Mouse (Mus musculus): ENCODE results near the gene Kmt2a. TPM values are rescaled to one million over a fixed set of nuclear protein-coding genes. Genes with fewer than 3 reads are reported as not detected.

The Kmt2a gene
- polyA plus RNA-seq, 1 experiment from 2014 or later: 23.2 TPM

- no peak overlapping the region for H3K9ac ChIP-seq
- H3K9me3 ChIP-seq: no peaks in the 10 kb centered on the region
- ATAC-seq (ENCODE audit: low FRiP score, low read depth): no peak
- no peak overlapping the region for H3K4me2 ChIP-seq
- no peak overlapping the region for H3K27ac ChIP-seq (replicated peaks)
- no peak overlapping the region for H3K4me3 ChIP-seq
- 89% methylated on average over 3 of the region's 3 CpGs for WGBS
- no peaks in the 10 kb centered on the region for H3K4me1 ChIP-seq (replicated peaks)
- H3K27me3 ChIP-seq: no peaks in the 10 kb centered on the region
- H3K36me3 ChIP-seq: no peaks in the 10 kb centered on the region
Observed at GRCm38 (mm10) chr9:44899716-44900115, 18.6 kb upstream of the Kmt2a start.

- no peak overlapping the region for H3K4me3 ChIP-seq
- no peak overlapping the region for H3K27ac ChIP-seq (replicated peaks)
- WGBS: 62% methylated on average over 4 of the region's 4 CpGs
- H3K9ac ChIP-seq: no peak overlapping the region
- no peak overlapping the region for H3K4me2 ChIP-seq
- H3K36me3 ChIP-seq: no peaks in the 10 kb centered on the region
- H3K9me3 ChIP-seq: no peaks in the 10 kb centered on the region
- no peak for ATAC-seq (ENCODE audit: low FRiP score, low read depth)
- no peaks in the 10 kb centered on the region for H3K4me1 ChIP-seq (replicated peaks)
- H3K27me3 ChIP-seq: no peaks in the 10 kb centered on the region
Observed at GRCm38 (mm10) chr9:44897024-44897423, 15.9 kb upstream of the Kmt2a start.

- Histone ChIP-seq H3K27ac (replicated peaks) (no peak overlapping the region), H3K9me3 (no peaks in the 10 kb centered on the region), H3K4me3 (no peak overlapping the region), H3K4me1 (replicated peaks) (no peaks in the 10 kb centered on the region), H3K36me3 (no peaks in the 10 kb centered on the region), H3K27me3 (no peaks in the 10 kb centered on the region; the same call in 1 of the 2 replicates), H3K9ac (no peak overlapping the region), H3K4me2 (no peak overlapping the region)
- 72% methylated on average over 3 of the region's 3 CpGs for WGBS
- ATAC-seq (ENCODE audit: low FRiP score, low read depth): no peak
Observed at GRCm38 (mm10) chr9:44892664-44893063, 11.6 kb upstream of the Kmt2a start.

- Histone ChIP-seq H3K9me3 (no peaks in the 10 kb centered on the region), H3K4me3 (no peak overlapping the region), H3K36me3 (no peaks in the 10 kb centered on the region), H3K4me2 (no peak overlapping the region), H3K27me3 (no peaks in the 10 kb centered on the region; the same call in 1 of the 2 replicates), H3K9ac (no peak overlapping the region), H3K27ac (replicated peaks) (no peak overlapping the region), H3K4me1 (replicated peaks) (no peaks in the 10 kb centered on the region)
- WGBS: 84% methylated on average over 6 of the region's 6 CpGs
- ATAC-seq (ENCODE audit: low FRiP score, low read depth): no peak
Observed at GRCm38 (mm10) chr9:44891210-44891609, 10.1 kb upstream of the Kmt2a start.

GRCm38 (mm10) chr9:44890122-44890521 is 9.0 kb upstream of the Kmt2a start:
- WGBS: 63% methylated on average over 2 of the region's 2 CpGs
- Histone ChIP-seq H3K4me3 (no peak overlapping the region), H3K36me3 (no peaks in the 10 kb centered on the region), H3K4me1 (replicated peaks) (no peaks in the 10 kb centered on the region), H3K27ac (replicated peaks) (no peak overlapping the region), H3K9ac (no peak overlapping the region), H3K9me3 (no peaks in the 10 kb centered on the region), H3K27me3 (no peaks in the 10 kb centered on the region; the same call in 1 of the 2 replicates), H3K4me2 (no peak overlapping the region)
- ATAC-seq (ENCODE audit: low FRiP score, low read depth): no peak

GRCm38 (mm10) chr9:44888114-44888624 is 7.1 kb upstream of the Kmt2a start:
- Histone ChIP-seq H3K36me3 (no peaks in the 10 kb centered on the region), H3K4me3 (no peak overlapping the region), H3K4me1 (replicated peaks) (peaks cover 3% of the 10 kb centered on the region; the same call in 1 of the 2 replicates), H3K9me3 (no peaks in the 10 kb centered on the region), H3K27me3 (no peaks in the 10 kb centered on the region; the same call in 1 of the 2 replicates), H3K9ac (no peak overlapping the region), H3K27ac (replicated peaks) (no peak overlapping the region), H3K4me2 (no peak overlapping the region)
- no peak for ATAC-seq (ENCODE audit: low FRiP score, low read depth)
- WGBS: 89% methylated on average over 7 of the region's 7 CpGs

- Histone ChIP-seq H3K9ac (peak overlapping the region; percentile 85), H3K4me2 (peak overlapping the region; percentile 91), H3K4me1 (replicated peaks) (peaks cover 25% of the 10 kb centered on the region), H3K36me3 (no peaks in the 10 kb centered on the region), H3K9me3 (no peaks in the 10 kb centered on the region), H3K4me3 (peak overlapping the region; percentile 92), H3K27ac (replicated peaks) (peak overlapping the region; percentile 100), H3K27me3 (no peaks in the 10 kb centered on the region)
- WGBS: 0% methylated on average over 21 of the region's 21 CpGs
- ATAC-seq (ENCODE audit: low FRiP score, low read depth): peak; percentile 52
Observed at GRCm38 (mm10) chr9:44882981-44883569, 2.0 kb upstream of the Kmt2a start.

- peak overlapping the region; percentile 100 for H3K27ac ChIP-seq (replicated peaks)
- H3K4me1 ChIP-seq (replicated peaks): peaks cover 31% of the 10 kb centered on the region
- H3K27me3 ChIP-seq: no peaks in the 10 kb centered on the region
- peak overlapping the region; percentile 85 for H3K9ac ChIP-seq
- H3K4me2 ChIP-seq: peak overlapping the region; percentile 91
- under 1% methylated on average over 27 of the region's 27 CpGs for WGBS
- H3K9me3 ChIP-seq: no peaks in the 10 kb centered on the region
- no peaks in the 10 kb centered on the region for H3K36me3 ChIP-seq
- peak; percentile 47 for ATAC-seq (ENCODE audit: low FRiP score, low read depth)
- peak overlapping the region; percentile 92 for H3K4me3 ChIP-seq
Observed at GRCm38 (mm10) chr9:44882436-44882980, 1.4 kb upstream of the Kmt2a start.

- Histone ChIP-seq H3K4me2 (peak overlapping the region; percentile 91), H3K9ac (peak overlapping the region; percentile 85), H3K4me1 (replicated peaks) (peaks cover 36% of the 10 kb centered on the region), H3K27ac (replicated peaks) (peak overlapping the region; percentile 100), H3K36me3 (no peaks in the 10 kb centered on the region), H3K27me3 (no peaks in the 10 kb centered on the region), H3K9me3 (no peaks in the 10 kb centered on the region), H3K4me3 (peak overlapping the region; percentile 92)
- peak; percentile 76 for ATAC-seq (ENCODE audit: low FRiP score, low read depth)
- 0% methylated on average over 27 of the region's 29 CpGs for WGBS
Observed at GRCm38 (mm10) chr9:44881941-44882435, 892 bp upstream of the Kmt2a start.

- Histone ChIP-seq H3K27ac (replicated peaks) (peak overlapping the region; percentile 100), H3K9me3 (no peaks in the 10 kb centered on the region), H3K36me3 (no peaks in the 10 kb centered on the region), H3K9ac (peak overlapping the region; percentile 99), H3K4me1 (replicated peaks) (peaks cover 51% of the 10 kb centered on the region), H3K4me2 (peak overlapping the region; percentile 92), H3K27me3 (no peaks in the 10 kb centered on the region), H3K4me3 (peak overlapping the region; percentile 92)
- no peak; the same call in 1 of the 2 replicates for ATAC-seq (ENCODE audit: low FRiP score, low read depth)
- WGBS: under 1% methylated on average over 42 of the region's 44 CpGs
Observed at GRCm38 (mm10) chr9:44880309-44881081, 601 bp downstream of the Kmt2a start.

GRCm38 (mm10) chr9:44879694-44880271 is 1.3 kb downstream of the Kmt2a start:
- Histone ChIP-seq H3K4me2 (peak overlapping the region; percentile 92), H3K4me3 (peak overlapping the region; percentile 92), H3K27ac (replicated peaks) (peak overlapping the region; percentile 100), H3K9ac (peak overlapping the region; percentile 99), H3K9me3 (no peaks in the 10 kb centered on the region), H3K36me3 (no peaks in the 10 kb centered on the region), H3K4me1 (replicated peaks) (peaks cover 57% of the 10 kb centered on the region), H3K27me3 (no peaks in the 10 kb centered on the region)
- no peak for ATAC-seq (ENCODE audit: low FRiP score, low read depth)
- 0% methylated on average over 13 of the region's 13 CpGs for WGBS

All from hindbrain, embryonic 15.5 days (tissue).